Mouse (Mus musculus): ENCODE measurements at regions not wholly inside any gene's neighbourhood (a gene's known extent, or its start where the extent isn't known, plus 50 kb on each side); places are given as distances from the start of the nearest gene placed in this dataset.

- ATAC-seq (ENCODE audit: insufficient number of reproducible peaks, insufficient read depth, low FRiP score, low TSS enrichment, low read depth): no peak
- Histone ChIP-seq H3K9ac (no peak overlapping the region), H3K27ac (no peak overlapping the region)
These were observed 111.1 kb upstream of the Tut7 start for GRCm38 (mm10) chr13:59934093-59934492.

GRCm38 (mm10) chr13:59927379-59928111 lies 104.6 kb upstream of the Tut7 start:
- no peak overlapping the region for H3K4me2 ChIP-seq
- WGBS: 48% methylated on average over 12 of the region's 12 CpGs

More at GRCm38 (mm10) chr13:59934093-59934492, 111.1 kb upstream of the Tut7 start:
- no peak overlapping the region for H3K4me3 ChIP-seq
- H3K36me3 ChIP-seq: no peaks in the 10 kb centered on the region
- H3K27me3 ChIP-seq: no peaks in the 10 kb centered on the region
- WGBS: 51% methylated on average over 1 of the region's 1 CpGs
- no peaks in the 10 kb centered on the region for H3K9me3 ChIP-seq
- H3K4me2 ChIP-seq: no peak overlapping the region
- H3K4me1 ChIP-seq: 0 out of 2 replicates have a peak, but pooled peaks cover 7% of the 10 kb centered on the region

GRCm38 (mm10) chr13:59925845-59926481 lies 103.0 kb upstream of the Tut7 start:
- no peak overlapping the region for H3K27ac ChIP-seq
- no peaks in the 10 kb centered on the region for H3K9me3 ChIP-seq
- no peak overlapping the region for H3K4me3 ChIP-seq
- ATAC-seq (ENCODE audit: insufficient number of reproducible peaks, insufficient read depth, low FRiP score, low TSS enrichment, low read depth): no peak
- peaks cover 11% of the 10 kb centered on the region for H3K4me1 ChIP-seq
- H3K4me2 ChIP-seq: no peak overlapping the region
- no peak overlapping the region for H3K9ac ChIP-seq
- WGBS: 71% methylated on average over 9 of the region's 9 CpGs
- no peaks in the 10 kb centered on the region for H3K36me3 ChIP-seq
- no peaks in the 10 kb centered on the region for H3K27me3 ChIP-seq

More at GRCm38 (mm10) chr13:59927379-59928111, 104.6 kb upstream of the Tut7 start:
- H3K9ac ChIP-seq: 0 out of 2 replicates have a peak overlapping the region, but pooled peaks have one; percentile 11
- ATAC-seq (ENCODE audit: insufficient number of reproducible peaks, insufficient read depth, low FRiP score, low TSS enrichment, low read depth): no peak
- H3K4me3 ChIP-seq: no peak overlapping the region
- no peak overlapping the region; the same call in 1 of the 2 replicates for H3K27ac ChIP-seq
- H3K36me3 ChIP-seq: no peaks in the 10 kb centered on the region
- H3K27me3 ChIP-seq: no peaks in the 10 kb centered on the region
- H3K9me3 ChIP-seq: no peaks in the 10 kb centered on the region
- peaks cover 11% of the 10 kb centered on the region for H3K4me1 ChIP-seq

GRCm38 (mm10) chr13:59917185-59917584 lies 94.2 kb upstream of the Tut7 start:
- no peak overlapping the region for H3K27ac ChIP-seq
- peaks cover 10% of the 10 kb centered on the region; the same call in 1 of the 2 replicates for H3K4me1 ChIP-seq

GRCm38 (mm10) chr13:59916166-59917044 lies 93.5 kb upstream of the Tut7 start:
- WGBS: 61% methylated on average over 22 of the region's 22 CpGs
- H3K4me3 ChIP-seq: no peak overlapping the region
- H3K36me3 ChIP-seq: no peaks in the 10 kb centered on the region
- no peaks in the 10 kb centered on the region for H3K9me3 ChIP-seq
- H3K4me1 ChIP-seq: peaks cover 10% of the 10 kb centered on the region
- H3K4me2 ChIP-seq: no peak overlapping the region
- H3K27ac ChIP-seq: no peak overlapping the region
- ATAC-seq (ENCODE audit: insufficient number of reproducible peaks, insufficient read depth, low FRiP score, low TSS enrichment, low read depth): no peak
- no peak overlapping the region for H3K9ac ChIP-seq
- no peaks in the 10 kb centered on the region for H3K27me3 ChIP-seq

More at GRCm38 (mm10) chr13:59917185-59917584, 94.2 kb upstream of the Tut7 start:
- Histone ChIP-seq H3K9ac (no peak overlapping the region), H3K4me2 (no peak overlapping the region), H3K36me3 (no peaks in the 10 kb centered on the region), H3K9me3 (no peaks in the 10 kb centered on the region), H3K27me3 (no peaks in the 10 kb centered on the region), H3K4me3 (no peak overlapping the region)
- ATAC-seq (ENCODE audit: insufficient number of reproducible peaks, insufficient read depth, low FRiP score, low TSS enrichment, low read depth): no peak
- 89% methylated on average over 5 of the region's 5 CpGs for WGBS

- Histone ChIP-seq H3K4me3 (no peak overlapping the region), H3K4me2 (no peak overlapping the region), H3K27ac (no peak overlapping the region), H3K9ac (no peak overlapping the region), H3K4me1 (peaks cover 15% of the 10 kb centered on the region), H3K36me3 (no peaks in the 10 kb centered on the region), H3K9me3 (no peaks in the 10 kb centered on the region), H3K27me3 (no peaks in the 10 kb centered on the region)
- 60% methylated on average over 7 of the region's 7 CpGs for WGBS
- no peak for ATAC-seq (ENCODE audit: insufficient number of reproducible peaks, insufficient read depth, low FRiP score, low TSS enrichment, low read depth)
These were observed 92.8 kb upstream of the Tut7 start for GRCm38 (mm10) chr13:59915734-59916133.

- no peaks in the 10 kb centered on the region for H3K36me3 ChIP-seq
- H3K4me2 ChIP-seq: no peak overlapping the region
- ATAC-seq (ENCODE audit: insufficient number of reproducible peaks, insufficient read depth, low FRiP score, low TSS enrichment, low read depth): no peak
- H3K9me3 ChIP-seq: 0 out of 2 replicates have a peak, but pooled peaks cover 4% of the 10 kb centered on the region
- no peaks in the 10 kb centered on the region for H3K27me3 ChIP-seq
- H3K27ac ChIP-seq: peak overlapping the region; percentile 45
- H3K4me1 ChIP-seq: peaks cover 18% of the 10 kb centered on the region
- H3K4me3 ChIP-seq: no peak overlapping the region
- WGBS: 20% methylated on average over 8 of the region's 8 CpGs
- no peak overlapping the region for H3K9ac ChIP-seq
These were observed 87.5 kb upstream of the Tut7 start for GRCm38 (mm10) chr13:59910179-59911071.

GRCm38 (mm10) chr13:59909400-59909799 lies 86.5 kb upstream of the Tut7 start:
- H3K4me2 ChIP-seq: no peak overlapping the region
- H3K27ac ChIP-seq: no peak overlapping the region
- 76% methylated on average over 4 of the region's 4 CpGs for WGBS
- H3K4me3 ChIP-seq: no peak overlapping the region
- peaks cover 18% of the 10 kb centered on the region for H3K4me1 ChIP-seq
- H3K36me3 ChIP-seq: no peaks in the 10 kb centered on the region
- H3K9me3 ChIP-seq: 0 out of 2 replicates have a peak, but pooled peaks cover 4% of the 10 kb centered on the region
- ATAC-seq (ENCODE audit: insufficient number of reproducible peaks, insufficient read depth, low FRiP score, low TSS enrichment, low read depth): no peak
- no peak overlapping the region for H3K9ac ChIP-seq
- H3K27me3 ChIP-seq: no peaks in the 10 kb centered on the region

- no peak overlapping the region for H3K9ac ChIP-seq
- WGBS: 88% methylated on average over 4 of the region's 4 CpGs
- no peak overlapping the region for H3K4me3 ChIP-seq
- H3K27ac ChIP-seq: no peak overlapping the region
- H3K36me3 ChIP-seq: no peaks in the 10 kb centered on the region
- no peaks in the 10 kb centered on the region for H3K27me3 ChIP-seq
- H3K4me1 ChIP-seq: peaks cover 18% of the 10 kb centered on the region
- H3K4me2 ChIP-seq: no peak overlapping the region
- H3K9me3 ChIP-seq: 0 out of 2 replicates have a peak, but pooled peaks cover 4% of the 10 kb centered on the region
- no peak for ATAC-seq (ENCODE audit: insufficient number of reproducible peaks, insufficient read depth, low FRiP score, low TSS enrichment, low read depth)
These were observed 85.8 kb upstream of the Tut7 start for GRCm38 (mm10) chr13:59908786-59909185.

GRCm38 (mm10) chr13:59905488-59905887 lies 82.5 kb upstream of the Tut7 start:
- 82% methylated on average over 3 of the region's 3 CpGs for WGBS
- H3K4me3 ChIP-seq: no peak overlapping the region

More at GRCm38 (mm10) chr13:59905488-59905887, 82.5 kb upstream of the Tut7 start:
- no peak overlapping the region for H3K4me2 ChIP-seq
- peaks cover 11% of the 10 kb centered on the region for H3K4me1 ChIP-seq
- H3K9ac ChIP-seq: no peak overlapping the region
- no peak for ATAC-seq (ENCODE audit: insufficient number of reproducible peaks, insufficient read depth, low FRiP score, low TSS enrichment, low read depth)
- no peaks in the 10 kb centered on the region for H3K27me3 ChIP-seq
- no peak overlapping the region for H3K27ac ChIP-seq
- no peaks in the 10 kb centered on the region for H3K36me3 ChIP-seq
- 0 out of 2 replicates have a peak, but pooled peaks cover 4% of the 10 kb centered on the region for H3K9me3 ChIP-seq
